Mouse (Mus musculus) adrenal gland, postnatal 36 days (tissue): ENCODE data around the gene Mtx1. TPM values are rescaled to one million over a fixed set of nuclear protein-coding genes. Genes with fewer than 3 reads are reported as not detected.
"Not testable (repeated sequence)": the region's sequence is repeated elsewhere in the genome, so short reads cannot be mapped to it uniquely, and the experiment has no call there.

ENCODE experiments used
- DNase-seq, 2 experiments: peaks; one replicate each; pipeline ENCODE4 v3.0.0; 2021; ENCODE audit warnings: mixed read lengths in 1 of 2
- total RNA-seq, 2 experiments: library from RNA; stranded (reverse); gene quantifications; 2 replicates each; pipeline ENCODE4 v1.2.3; 2021

The Mtx1 gene
- total RNA-seq, 2 experiments from 2014 or later: 136 to 165 TPM

- peak; percentile 48 to 60 for DNase-seq
Measured at GRCm38 (mm10) chr3:89242331-89242895, 15.5 kb upstream of the Mtx1 start.

GRCm38 (mm10) chr3:89238494-89238893 lies 11.6 kb upstream of the Mtx1 start:
- DNase-seq: no peak

GRCm38 (mm10) chr3:89237682-89238081 lies 10.8 kb upstream of the Mtx1 start:
- DNase-seq: no peak

GRCm38 (mm10) chr3:89236516-89236915 lies 9.6 kb upstream of the Mtx1 start:
- DNase-seq: no peak

- no peak for DNase-seq
Measured at GRCm38 (mm10) chr3:89233562-89234110, 6.7 kb upstream of the Mtx1 start.

GRCm38 (mm10) chr3:89232614-89233013 lies 5.7 kb upstream of the Mtx1 start:
- DNase-seq: no peak

- DNase-seq: no peak
Measured at GRCm38 (mm10) chr3:89231772-89232275, 4.9 kb upstream of the Mtx1 start.

- no peak for DNase-seq
Measured at GRCm38 (mm10) chr3:89231345-89231744, 4.5 kb upstream of the Mtx1 start.

GRCm38 (mm10) chr3:89230561-89230960 lies 3.7 kb upstream of the Mtx1 start:
- no peak for DNase-seq

GRCm38 (mm10) chr3:89229276-89229675 lies 2.4 kb upstream of the Mtx1 start:
- no peak for DNase-seq

GRCm38 (mm10) chr3:89228836-89229235 lies 1.9 kb upstream of the Mtx1 start, which contains the start of gene Muc1:
Gene Muc1 (plus strand): TSS chr3:89229057.
- DNase-seq: no peak

- peak; percentile 89 to 91 for DNase-seq
Measured at GRCm38 (mm10) chr3:89228180-89228549, 1.3 kb upstream of the Mtx1 start.

GRCm38 (mm10) chr3:89227307-89228179 lies 655 bp upstream of the Mtx1 start:
- peak; percentile 92 for DNase-seq

GRCm38 (mm10) chr3:89226361-89226760 lies 527 bp downstream of the Mtx1 start:
- no peak for DNase-seq

- DNase-seq: no peak
Measured at GRCm38 (mm10) chr3:89225918-89226317, 970 bp downstream of the Mtx1 start.

- DNase-seq: no peak
Measured at GRCm38 (mm10) chr3:89225321-89225815, 1.5 kb downstream of the Mtx1 start.

- DNase-seq: no peak
Measured at GRCm38 (mm10) chr3:89224796-89225195, 2.1 kb downstream of the Mtx1 start.

GRCm38 (mm10) chr3:89221167-89221566 lies 5.7 kb downstream of the Mtx1 start:
- DNase-seq: no peak

- DNase-seq: no peak
Measured at GRCm38 (mm10) chr3:89219546-89219945, 7.3 kb downstream of the Mtx1 start.

- no peak for DNase-seq
Measured at GRCm38 (mm10) chr3:89218271-89218670, 8.6 kb downstream of the Mtx1 start.

- DNase-seq: not testable (repeated sequence)
Measured at GRCm38 (mm10) chr3:89216407-89216806, 10.5 kb downstream of the Mtx1 start.

GRCm38 (mm10) chr3:89215853-89216252 lies 11.0 kb downstream of the Mtx1 start:
- peak; percentile 81 to 87 for DNase-seq
